Mouse (Mus musculus) embryonic facial prominence, embryonic 11.5 days (tissue): ENCODE results near the gene Yae1d1. TPM values are rescaled to one million over a fixed set of nuclear protein-coding genes. Genes with fewer than 3 reads are reported as not detected.
"Not testable (repeated sequence)": the region's sequence is repeated elsewhere in the genome, so short reads cannot be mapped to it uniquely, and the experiment has no call there.

Experiments
- ATAC-seq: fragments of 200-750 bp; cut with Nextera tagmentation; replicated peaks from 2 replicates; pipeline ENCODE4 v1.8.0; 2017; ENCODE audit warnings: low read depth; ENCODE audit not compliant: insufficient number of reproducible peaks, low FRiP score, low TSS enrichment
- DNase-seq: peaks from one replicate; pipeline ENCODE4 v3.0.0-alpha.2; 2015; ENCODE audit warnings: low spot score
- H3K27ac ChIP-seq: fragments of 300-500 bp; sonication (generic); replicated peaks from 2 replicates; pipeline ENCODE4 v1.5.1; 2014; ENCODE audit warnings: mild to moderate bottlenecking, low read depth, low read length, control low read depth
- H3K27me3 ChIP-seq: fragments of 300-500 bp; sonication (generic); 2 replicates; pipeline ENCODE4 v1.6.1; 2014; ENCODE audit warnings: mild to moderate bottlenecking, low read length, moderate library complexity, mixed read lengths; ENCODE audit not compliant: control insufficient read depth, insufficient read depth
- H3K36me3 ChIP-seq: fragments of 300-500 bp; sonication (generic); replicated peaks from 2 replicates; pipeline ENCODE4 v1.6.1; 2014; ENCODE audit warnings: low read depth, mild to moderate bottlenecking, low read length, moderate library complexity, mixed read lengths; ENCODE audit not compliant: control insufficient read depth, insufficient read depth
- H3K4me1 ChIP-seq: fragments of 300-500 bp; sonication (generic); 2 replicates; pipeline ENCODE4 v1.6.1; 2014; ENCODE audit warnings: low read length, mixed read lengths; ENCODE audit not compliant: control insufficient read depth, insufficient read depth
- H3K4me2 ChIP-seq: fragments of 300-500 bp; sonication (generic); 2 replicates; pipeline ENCODE4 v1.6.1; 2014; ENCODE audit warnings: low read depth, mild to moderate bottlenecking, control low read depth, low read length, moderate library complexity
- H3K4me3 ChIP-seq: fragments of 300-500 bp; sonication (generic); 2 replicates; pipeline ENCODE4 v1.5.1; 2014; ENCODE audit warnings: low read depth, low read length, control low read depth
- H3K9ac ChIP-seq: fragments of 300-500 bp; sonication (generic); replicated peaks from 2 replicates; pipeline ENCODE4 v1.6.1; 2014; ENCODE audit warnings: mild to moderate bottlenecking, control low read depth, low read length
- H3K9me3 ChIP-seq: fragments of 300-500 bp; sonication (generic); replicated peaks from 2 replicates; pipeline ENCODE4 v1.6.1; 2016; ENCODE audit warnings: mild to moderate bottlenecking, low read length, inconsistent platforms, mixed read lengths; ENCODE audit not compliant: control insufficient read depth
- WGBS: fragments of 180-500 bp; shearing (Covaris S2); extraction: QIAGEN DNeasy Blood & Tissue Kit; methylation state at CpG from one replicate; pipeline ENCODE4 v1.1.7; 2014; 5-methylcytosine and 5-hydroxymethylcytosine counted together
- polyA plus RNA-seq: library from polyadenylated mRNA; unstranded; fragments of >200 nt; fragmentation: Nextera tagmentation; extraction: Ambion mirVana; gene quantifications from 2 replicates; pipeline ENCODE4 v1.2.1, GENCODE M21; 2014

The Yae1d1 gene
- polyA plus RNA-seq, 1 experiment from 2014 or later, result 92.1 TPM

- DNase-seq, result no peak
- Histone ChIP-seq H3K4me2 (no peak overlapping the region), H3K4me1 (no peaks in the 10 kb centered on the region), H3K27me3 (no peaks in the 10 kb centered on the region), H3K9me3 (no peaks in the 10 kb centered on the region), H3K36me3 (no peaks in the 10 kb centered on the region; the same call in 1 of the 2 replicates), H3K27ac (no peak overlapping the region), H3K9ac (no peak overlapping the region), H3K4me3 (no peak overlapping the region)
- 85% methylated on average over 5 of the region's 5 CpGs for WGBS
- no peak for ATAC-seq
Measured at GRCm38 (mm10) chr13:17982634-17983033, 10.5 kb downstream of the Yae1d1 start.

- no peaks in the 10 kb centered on the region for H3K36me3 ChIP-seq
- no peaks in the 10 kb centered on the region for H3K4me1 ChIP-seq
- DNase-seq, result no peak
- WGBS, result 78% methylated on average over 8 of the region's 8 CpGs
- ATAC-seq, result no peak
- H3K9ac ChIP-seq, result no peak overlapping the region
- no peak overlapping the region for H3K4me2 ChIP-seq
- H3K4me3 ChIP-seq, result no peak overlapping the region
- H3K27ac ChIP-seq, result no peak overlapping the region
- no peaks in the 10 kb centered on the region for H3K27me3 ChIP-seq
- no peaks in the 10 kb centered on the region for H3K9me3 ChIP-seq
Measured at GRCm38 (mm10) chr13:17976854-17977739, 16.1 kb downstream of the Yae1d1 start.

GRCm38 (mm10) chr13:17975891-17976290 is 17.3 kb downstream of the Yae1d1 start:
- H3K9ac ChIP-seq, result no peak overlapping the region
- H3K4me1 ChIP-seq, result no peaks in the 10 kb centered on the region
- no peaks in the 10 kb centered on the region for H3K36me3 ChIP-seq
- DNase-seq (no peak), ATAC-seq (no peak)
- 53% methylated on average over 2 of the region's 2 CpGs for WGBS
- no peaks in the 10 kb centered on the region for H3K27me3 ChIP-seq
- H3K4me3 ChIP-seq, result no peak overlapping the region
- H3K4me2 ChIP-seq, result no peak overlapping the region
- H3K9me3 ChIP-seq, result no peaks in the 10 kb centered on the region
- no peak overlapping the region for H3K27ac ChIP-seq

GRCm38 (mm10) chr13:17975457-17975856 is 17.7 kb downstream of the Yae1d1 start:
- H3K9me3 ChIP-seq, result no peaks in the 10 kb centered on the region
- ATAC-seq (no peak), DNase-seq (no peak)
- no peak overlapping the region for H3K4me3 ChIP-seq
- no peaks in the 10 kb centered on the region for H3K4me1 ChIP-seq
- H3K4me2 ChIP-seq, result no peak overlapping the region
- no peaks in the 10 kb centered on the region for H3K27me3 ChIP-seq
- 85% methylated on average over 1 of the region's 1 CpGs for WGBS
- H3K36me3 ChIP-seq, result no peaks in the 10 kb centered on the region
- no peak overlapping the region for H3K9ac ChIP-seq
- H3K27ac ChIP-seq, result no peak overlapping the region

- H3K4me3 ChIP-seq, result no peak overlapping the region
- no peak overlapping the region for H3K9ac ChIP-seq
- no peak overlapping the region for H3K27ac ChIP-seq
- DNase-seq (no peak), ATAC-seq (no peak)
- H3K4me1 ChIP-seq, result no peaks in the 10 kb centered on the region
- WGBS, result 90% methylated on average over 9 of the region's 9 CpGs
- no peaks in the 10 kb centered on the region for H3K9me3 ChIP-seq
- H3K36me3 ChIP-seq, result no peaks in the 10 kb centered on the region
- H3K4me2 ChIP-seq, result no peak overlapping the region
- H3K27me3 ChIP-seq, result no peaks in the 10 kb centered on the region
Measured at GRCm38 (mm10) chr13:17974734-17975133, 18.4 kb downstream of the Yae1d1 start.

- no peaks in the 10 kb centered on the region for H3K4me1 ChIP-seq
- no peaks in the 10 kb centered on the region for H3K36me3 ChIP-seq
- no peak overlapping the region for H3K27ac ChIP-seq
- H3K9me3 ChIP-seq, result no peaks in the 10 kb centered on the region
- no peaks in the 10 kb centered on the region for H3K27me3 ChIP-seq
- no peak for DNase-seq
- no peak for ATAC-seq
- H3K4me3 ChIP-seq, result no peak overlapping the region
- no peak overlapping the region for H3K4me2 ChIP-seq
- no peak overlapping the region for H3K9ac ChIP-seq
- 85% methylated on average over 7 of the region's 7 CpGs for WGBS
Measured at GRCm38 (mm10) chr13:17960613-17961012, 32.5 kb downstream of the Yae1d1 start.

GRCm38 (mm10) chr13:17954282-17954681 is 38.9 kb downstream of the Yae1d1 start:
- Histone ChIP-seq H3K27me3 (no peaks in the 10 kb centered on the region), H3K9me3 (no peaks in the 10 kb centered on the region), H3K36me3 (no peaks in the 10 kb centered on the region), H3K4me1 (no peaks in the 10 kb centered on the region), H3K9ac (no peak overlapping the region), H3K4me3 (no peak overlapping the region), H3K27ac (no peak overlapping the region), H3K4me2 (no peak overlapping the region)
- ATAC-seq, result no peak
- DNase-seq, result no peak
- WGBS, result 63% methylated on average over 1 of the region's 1 CpGs

GRCm38 (mm10) chr13:17950581-17950980 is 42.6 kb downstream of the Yae1d1 start:
- not testable (repeated sequence) for ATAC-seq, H3K9ac ChIP-seq, H3K36me3 ChIP-seq, H3K4me2 ChIP-seq, H3K27ac ChIP-seq, H3K27me3 ChIP-seq, H3K4me3 ChIP-seq, H3K9me3 ChIP-seq, H3K4me1 ChIP-seq, DNase-seq
- WGBS, result 89% methylated on average over 8 of the region's 8 CpGs
